Mouse (Mus musculus) ES-Bruce4 (cell line): Measurements from ENCODE around the gene Uqcr11. TPM values are rescaled to one million over a fixed set of nuclear protein-coding genes. Genes with fewer than 3 reads are reported as not detected.
A peak's percentile ranks its signal among the peaks of the same experiment; 100 is the strongest.

Source experiments
- H3K27ac ChIP-seq: 2 replicates; pipeline ENCODE4 v1.5.1; 2012; ENCODE audit warnings: low read length, inconsistent platforms; ENCODE audit not compliant: insufficient read depth
- H3K27me3 ChIP-seq: 2 replicates; pipeline ENCODE4 v1.6.1; 2012; ENCODE audit warnings: mild to moderate bottlenecking, low read length, inconsistent platforms; ENCODE audit not compliant: control insufficient read depth, poor library complexity, insufficient read depth, severe bottlenecking
- H3K36me3 ChIP-seq: 2 replicates; pipeline ENCODE4 v1.6.1; 2012; ENCODE audit warnings: inconsistent platforms, mild to moderate bottlenecking, low read length, moderate library complexity; ENCODE audit not compliant: control insufficient read depth, poor library complexity, insufficient read depth, severe bottlenecking
- H3K4me1 ChIP-seq: one replicate; pipeline ENCODE4 v1.8.1; 2011; ENCODE audit warnings: low read length; ENCODE audit not compliant: control insufficient read depth, insufficient read depth
- H3K4me3 ChIP-seq: 2 replicates; pipeline ENCODE4 v1.5.1; 2011; ENCODE audit warnings: low read depth, mild to moderate bottlenecking, low read length
- H3K9ac ChIP-seq: 2 replicates; pipeline ENCODE4 v1.6.1; 2012; ENCODE audit warnings: low read depth, mild to moderate bottlenecking, inconsistent platforms; ENCODE audit not compliant: poor library complexity, severe bottlenecking
- H3K9me3 ChIP-seq: replicated peaks from 2 replicates; pipeline ENCODE4 v1.6.1; 2012; ENCODE audit warnings: mild to moderate bottlenecking, low read length, inconsistent platforms; ENCODE audit not compliant: control insufficient read depth, poor library complexity, insufficient read depth, severe bottlenecking
- CTCF ChIP-seq: IDR thresholded peaks from one replicate; pipeline ENCODE4 v1.8.1; 2011; ENCODE audit warnings: low read depth, low read length
- EP300 ChIP-seq: IDR thresholded peaks from 2 replicates; pipeline ENCODE4 v1.6.1; 2011; ENCODE audit warnings: low read depth, low read length; ENCODE audit not compliant: insufficient read depth
- POLR2A ChIP-seq: IDR thresholded peaks from one replicate; pipeline ENCODE4 v1.8.1; 2011; ENCODE audit warnings: low read length; ENCODE audit not compliant: insufficient read depth
- polyA plus RNA-seq: library from polyadenylated mRNA; stranded (reverse); fragments of >200 nt; gene quantifications from 2 replicates; pipeline ENCODE4 v1.2.4, GENCODE M21; 2011; ENCODE audit warnings: low read depth; ENCODE audit not compliant: missing spikeins, insufficient read depth, insufficient read length

Gene Uqcr11
- polyA plus RNA-seq, 1 experiment = 199 TPM

- Histone ChIP-seq H3K9me3 (no peaks in the 10 kb centered on the region), H3K9ac (no peak overlapping the region), H3K36me3 (peaks cover 16% of the 10 kb centered on the region), H3K27ac (no peak overlapping the region), H3K4me3 (no peak overlapping the region), H3K4me1 (peaks cover 3% of the 10 kb centered on the region), H3K27me3 (no peaks in the 10 kb centered on the region)
- TF ChIP-seq POLR2A (no peak), EP300 (no peak), CTCF (no peak)
Measured at GRCm38 (mm10) chr10:80390697-80391096, 15.9 kb downstream of the Uqcr11 start.

DNA sequence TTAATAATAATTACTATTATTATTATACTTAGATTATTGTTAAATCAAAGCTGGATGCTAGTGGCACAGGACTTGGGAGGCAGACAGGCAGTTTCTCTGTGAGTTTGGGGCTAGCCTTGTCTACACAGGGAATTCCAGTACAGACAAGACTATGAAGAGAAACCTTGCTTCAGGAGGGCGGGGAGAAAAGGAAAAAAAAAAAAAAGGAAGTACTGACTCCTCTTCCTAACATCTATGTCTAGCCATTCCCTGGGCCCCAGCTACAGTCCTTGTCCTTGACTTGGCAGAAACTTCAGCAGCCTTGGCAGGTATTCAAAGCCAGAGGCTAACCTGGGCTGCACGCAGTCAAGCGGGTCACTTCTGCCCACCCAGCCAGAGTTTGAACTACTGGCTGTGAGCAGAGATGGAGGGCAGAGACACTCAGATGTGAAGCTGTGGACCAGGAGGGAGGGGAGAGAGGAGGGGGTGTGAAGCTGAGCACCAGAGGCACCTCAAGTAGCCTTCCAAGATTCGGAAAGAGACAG, 17.4 kb downstream of the Uqcr11 start:
- peaks cover 16% of the 10 kb centered on the region for H3K36me3 ChIP-seq
- H3K27ac ChIP-seq = no peak overlapping the region
- H3K4me3 ChIP-seq = no peak overlapping the region

GRCm38 (mm10) chr10:80388731-80389130, 17.9 kb downstream of the Uqcr11 start:
- H3K36me3 ChIP-seq = peaks cover 15% of the 10 kb centered on the region
- no peaks in the 10 kb centered on the region for H3K9me3 ChIP-seq

More for the DNA sequence above, 17.4 kb downstream of the Uqcr11 start:
- H3K27me3 ChIP-seq = no peaks in the 10 kb centered on the region
- TF ChIP-seq POLR2A (no peak), EP300 (no peak), CTCF (no peak)
- peaks cover 5% of the 10 kb centered on the region for H3K4me1 ChIP-seq
- no peak overlapping the region for H3K9ac ChIP-seq
- no peaks in the 10 kb centered on the region for H3K9me3 ChIP-seq

GRCm38 (mm10) chr10:80387522-80387959, 19.1 kb downstream of the Uqcr11 start, which contains the start of gene Mex3d:
TSS of gene Mex3d (minus strand) at chr10:80387659.
- H3K9me3 ChIP-seq = no peaks in the 10 kb centered on the region
- TF ChIP-seq CTCF (no peak), POLR2A (peak; percentile 86)
- H3K27me3 ChIP-seq = no peaks in the 10 kb centered on the region
- H3K9ac ChIP-seq = peak within 1 kb of the TSS; percentile 91
- H3K4me1 ChIP-seq = peaks cover 8% of the 10 kb centered on the region
- peak within 1 kb of the TSS; percentile 85 for H3K4me3 ChIP-seq
- H3K27ac ChIP-seq = peak within 1 kb of the TSS; percentile 17; the same call in 1 of the 2 replicates
- peaks cover 4% of the 10 kb centered on the region for H3K36me3 ChIP-seq

More at GRCm38 (mm10) chr10:80388731-80389130, 17.9 kb downstream of the Uqcr11 start:
- peaks cover 6% of the 10 kb centered on the region for H3K4me1 ChIP-seq
- no peak overlapping the region for H3K27ac ChIP-seq
- H3K4me3 ChIP-seq = no peak overlapping the region
- H3K27me3 ChIP-seq = no peaks in the 10 kb centered on the region
- no peak for TF ChIP-seq CTCF
- no peak for TF ChIP-seq POLR2A
- TF ChIP-seq EP300 = no peak
- no peak overlapping the region; the same call in 1 of the 2 replicates for H3K9ac ChIP-seq

DNA sequence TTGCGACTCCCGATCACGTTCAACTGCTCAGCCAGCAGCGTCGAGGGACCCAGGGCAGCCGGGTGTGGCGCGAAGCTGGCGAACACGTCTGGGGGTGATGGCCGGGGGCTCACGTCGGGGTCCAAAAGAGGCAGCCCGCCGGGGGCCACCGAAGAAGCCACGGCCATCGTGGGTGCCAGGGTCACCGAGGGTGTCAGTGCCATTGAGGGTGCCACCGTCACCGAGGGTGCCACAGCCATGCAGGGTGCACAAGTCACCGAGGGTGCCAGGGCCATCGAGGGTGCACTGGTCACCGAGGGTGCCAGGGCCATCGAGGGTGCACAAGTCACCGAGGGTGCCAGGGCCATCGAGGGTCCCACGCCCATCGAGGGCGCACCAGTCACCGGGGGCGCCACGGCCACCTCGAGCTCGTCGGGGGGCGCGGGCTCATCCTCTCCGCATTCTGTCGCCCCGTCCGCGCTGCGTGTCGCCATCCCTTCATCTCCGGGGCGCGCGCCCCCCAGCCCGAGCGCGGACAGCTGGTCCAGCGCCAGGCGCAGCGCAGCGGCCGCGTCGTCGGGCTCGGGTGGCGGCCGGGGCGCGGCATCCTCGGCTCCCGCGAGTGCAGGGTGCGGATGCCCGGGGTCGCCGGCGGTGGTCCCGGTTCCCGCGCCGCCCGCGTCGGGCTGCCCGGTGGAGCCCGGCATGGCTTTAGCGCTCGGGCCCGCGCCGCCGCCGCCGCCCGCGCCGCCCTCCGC, 19.7 kb downstream of the Uqcr11 start:
- Histone ChIP-seq H3K27me3 (no peaks in the 10 kb centered on the region), H3K4me1 (peaks cover 8% of the 10 kb centered on the region), H3K27ac (no peak overlapping the region), H3K9ac (peak overlapping the region; percentile 91), H3K4me3 (peak overlapping the region; percentile 82), H3K36me3 (no peaks in the 10 kb centered on the region; the same call in none of the 2 replicates), H3K9me3 (no peaks in the 10 kb centered on the region)
- TF ChIP-seq EP300 (no peak), POLR2A (no peak), CTCF (no peak)
